Mouse (Mus musculus): ENCODE results near the gene Arf1. TPM values are rescaled to one million over a fixed set of nuclear protein-coding genes. Genes with fewer than 3 reads are reported as not detected.

The Arf1 gene
- total and polyA plus RNA-seq, 3 experiments: 498 to 733 (median 509) TPM

GRCm38 (mm10) chr11:59165616-59166241 is 62.3 kb downstream of the Arf1 start:
- Histone ChIP-seq H3K4me1 (ENCODE audit: control insufficient read depth in 1 of 2, insufficient read depth in 2 of 2) (peaks cover 18 to 54% of the 10 kb centered on the region in 2 experiments), H3K27ac (ENCODE audit: insufficient read depth, low read depth) (no peak overlapping the region), H3K4me2 (ENCODE audit: insufficient read depth, low read depth, poor library complexity, severe bottlenecking) (no peak overlapping the region), H3K79me2 (replicated peaks; ENCODE audit: control insufficient read depth, extremely low read depth, insufficient read depth, poor library complexity, severe bottlenecking) (no peaks in the 10 kb centered on the region), H3K4me3 (replicated peaks in 1 of 3; ENCODE audit: low read depth in 2 of 3, low read length in 2 of 3, poor library complexity in 1 of 3) (no peak overlapping the region), H3K36me3 (replicated peaks in 1 of 2; ENCODE audit: control insufficient read depth in 1 of 2, insufficient read depth in 1 of 2, low read length in 1 of 2) (no peaks in the 10 kb centered on the region), H3K9ac (ENCODE audit: insufficient read depth, low read depth) (no peak overlapping the region), H3K9me3 (replicated peaks; ENCODE audit: low read length) (no peaks in the 10 kb centered on the region), H3K27me3 (replicated peaks) (no peaks in the 10 kb centered on the region)
- no peak for DNase-seq (ENCODE audit: extremely low read depth)
- TF ChIP-seq USF2 (conservative IDR thresholded peaks at IDR 0.05; ENCODE audit: low read depth, low read length) (no peak), GABPA (IDR thresholded peaks at IDR 0.05; ENCODE audit: insufficient replicate concordance, low read depth, low read length) (no peak), ELF1 (IDR thresholded peaks at IDR 0.05; ENCODE audit: low read depth, low read length) (no peak), NRF1 (IDR thresholded peaks at IDR 0.05; ENCODE audit: low read depth, low read length) (no peak), MXI1 (IDR thresholded peaks at IDR 0.05; ENCODE audit: low read depth, low read length) (no peak), TBP (conservative IDR thresholded peaks at IDR 0.05; ENCODE audit: low read depth, low read length) (no peak), MAFK (IDR thresholded peaks at IDR 0.05; ENCODE audit: insufficient replicate concordance, low read length) (no peak), KAT2A (IDR thresholded peaks at IDR 0.05; ENCODE audit: insufficient replicate concordance, low read length) (no peak), RAD21 (IDR thresholded peaks at IDR 0.05; ENCODE audit: low read depth, low read length) (no peak), USF1 (IDR thresholded peaks at IDR 0.05; ENCODE audit: low read depth, low read length) (no peak), CHD2 (IDR thresholded peaks at IDR 0.05; ENCODE audit: low read length) (no peak), UBTF (IDR thresholded peaks at IDR 0.05; ENCODE audit: low read depth, low read length) (no peak), TCF12 (IDR thresholded peaks at IDR 0.05; ENCODE audit: low read depth, low read length) (no peak), SIN3A (IDR thresholded peaks at IDR 0.05; ENCODE audit: low read length) (no peak), E2F4 (IDR thresholded peaks at IDR 0.05; ENCODE audit: insufficient replicate concordance, low read depth, low read length) (no peak)
- dilution Hi-C loops (cut with MboI; ENCODE audit: extremely low pct_ligation_motif_present, extremely low pct_unique_long_range_greater_than_20kb, low sequenced_read_pairs): no loop called here
- in situ Hi-C loops (cut with MboI; ENCODE audit: low pct_ligation_motif_present, low pct_unique_long_range_greater_than_20kb, low sequenced_read_pairs): loop anchor here (5.0 kb wide), 1 partner anchor 37 kb away; the partner anchor contains the start of gene Mrpl55

- no peaks in the 10 kb centered on the region for H3K9me3 ChIP-seq (replicated peaks; ENCODE audit: low read length)
- H3K9ac ChIP-seq (ENCODE audit: insufficient read depth, low read depth): peak overlapping the region; percentile 82
- DNase-seq (ENCODE audit: extremely low read depth): no peak
- H3K4me3 ChIP-seq (replicated peaks in 1 of 3; ENCODE audit: low read depth in 2 of 3, low read length in 2 of 3, poor library complexity in 1 of 3): peak overlapping the region; percentile 55 to 84 (median 67)
- H3K36me3 ChIP-seq (replicated peaks in 1 of 2; ENCODE audit: control insufficient read depth in 1 of 2, insufficient read depth in 1 of 2, low read length in 1 of 2): peaks cover 0 to 4% of the 10 kb centered on the region in 2 experiments
- H3K79me2 ChIP-seq (replicated peaks; ENCODE audit: control insufficient read depth, extremely low read depth, insufficient read depth, poor library complexity, severe bottlenecking): no peaks in the 10 kb centered on the region
- in situ Hi-C loops (cut with MboI; ENCODE audit: low pct_ligation_motif_present, low pct_unique_long_range_greater_than_20kb, low sequenced_read_pairs) (no loop called here), dilution Hi-C loops (cut with MboI; ENCODE audit: extremely low pct_ligation_motif_present, extremely low pct_unique_long_range_greater_than_20kb, low sequenced_read_pairs) (no loop called here)
- peak overlapping the region; percentile 86 for H3K4me2 ChIP-seq (ENCODE audit: insufficient read depth, low read depth, poor library complexity, severe bottlenecking)
- H3K4me1 ChIP-seq (ENCODE audit: control insufficient read depth in 1 of 2, insufficient read depth in 2 of 2): peaks cover 21 to 53% of the 10 kb centered on the region in 2 experiments
- no peak overlapping the region for H3K27ac ChIP-seq (ENCODE audit: insufficient read depth, low read depth)
- H3K27me3 ChIP-seq (replicated peaks): no peaks in the 10 kb centered on the region
- TF ChIP-seq ELF1 (IDR thresholded peaks at IDR 0.05; ENCODE audit: low read depth, low read length) (no peak), JUND (conservative IDR thresholded peaks at IDR 0.05; ENCODE audit: low read depth, low read length) (no peak), MEF2A (IDR thresholded peaks at IDR 0.05; ENCODE audit: borderline replicate concordance, low read depth, low read length) (no peak), TCF12 (IDR thresholded peaks at IDR 0.05; ENCODE audit: low read depth, low read length) (no peak), CHD2 (IDR thresholded peaks at IDR 0.05; ENCODE audit: low read length) (no peak), MYC (IDR thresholded peaks at IDR 0.05; ENCODE audit: low read depth, low read length) (no peak), POLR2A (IDR thresholded peaks at IDR 0.05; ENCODE audit: low read depth, low read length) (no peak), GABPA (IDR thresholded peaks at IDR 0.05; ENCODE audit: insufficient replicate concordance, low read depth, low read length) (no peak), KAT2A (IDR thresholded peaks at IDR 0.05; ENCODE audit: insufficient replicate concordance, low read length) (no peak), POLR2AphosphoS2 (IDR thresholded peaks at IDR 0.05; ENCODE audit: low read depth, low read length) (no peak), MAZ (IDR thresholded peaks at IDR 0.05; ENCODE audit: low read depth, low read length) (no peak)
Observed at GRCm38 (mm10) chr11:59164384-59164783, 63.7 kb downstream of the Arf1 start.
